Mouse (Mus musculus) lung, embryonic 16.5 days (tissue): ENCODE measurements around the gene Syngap1. TPM values are rescaled to one million over a fixed set of nuclear protein-coding genes. Genes with fewer than 3 reads are reported as not detected.
A peak's percentile ranks its signal among the peaks of the same experiment; 100 is the strongest.

ENCODE experiments used
- ATAC-seq: fragments of 200-750 bp; cut with Nextera tagmentation; 2 replicates; pipeline ENCODE4 v1.8.0; 2017; ENCODE audit warnings: low read depth, mild to moderate bottlenecking, moderate library complexity
- H3K27ac ChIP-seq: fragments of 300-500 bp; sonication (generic); 2 replicates; pipeline ENCODE4 v1.5.1; 2014; ENCODE audit warnings: mild to moderate bottlenecking, control low read depth, low read length
- H3K27me3 ChIP-seq: fragments of 300-500 bp; sonication (generic); 2 replicates; pipeline ENCODE4 v1.6.1; 2014; ENCODE audit warnings: low read depth, low read length, mixed read lengths; ENCODE audit not compliant: control insufficient read depth, insufficient read depth
- H3K36me3 ChIP-seq: fragments of 300-500 bp; sonication (generic); 2 replicates; pipeline ENCODE4 v1.6.1; 2014; ENCODE audit warnings: low read length; ENCODE audit not compliant: control insufficient read depth, insufficient read depth
- H3K4me1 ChIP-seq: fragments of 300-500 bp; sonication (generic); replicated peaks from 2 replicates; pipeline ENCODE4 v1.6.1; 2014; ENCODE audit warnings: low read length, mixed read lengths; ENCODE audit not compliant: control insufficient read depth, insufficient read depth
- H3K4me2 ChIP-seq: fragments of 300-500 bp; sonication (generic); 2 replicates; pipeline ENCODE4 v1.6.1; 2014; ENCODE audit warnings: low read depth, low read length, control low read depth
- H3K4me3 ChIP-seq: fragments of 300-500 bp; sonication (generic); 2 replicates; pipeline ENCODE4 v1.5.1; 2014; ENCODE audit warnings: mild to moderate bottlenecking, low read length, control low read depth
- H3K9ac ChIP-seq: fragments of 300-500 bp; sonication (generic); 2 replicates; pipeline ENCODE4 v1.6.1; 2014; ENCODE audit warnings: low read length, control low read depth
- H3K9me3 ChIP-seq: fragments of 300-500 bp; sonication (generic); 2 replicates; pipeline ENCODE4 v1.6.1; 2016; ENCODE audit warnings: low read length; ENCODE audit not compliant: control insufficient read depth
- WGBS: fragments of 180-500 bp; shearing (Covaris S2); extraction: QIAGEN DNeasy Blood & Tissue Kit; methylation state at CpG from one replicate; pipeline ENCODE4 v1.1.7; 2014; 5-methylcytosine and 5-hydroxymethylcytosine counted together
- polyA plus RNA-seq: library from polyadenylated mRNA; unstranded; fragments of >200 nt; fragmentation: Nextera tagmentation; extraction: Ambion mirVana; gene quantifications from 2 replicates; pipeline ENCODE4 v1.2.1, GENCODE M21; 2015

Gene Syngap1
- polyA plus RNA-seq, 1 experiment from 2014 or later = 0.90 TPM

- H3K9ac ChIP-seq = no peak overlapping the region
- no peak for ATAC-seq
- no peaks in the 10 kb centered on the region for H3K9me3 ChIP-seq
- H3K4me2 ChIP-seq = no peak overlapping the region
- no peak overlapping the region for H3K27ac ChIP-seq
- H3K4me3 ChIP-seq = no peak overlapping the region
- WGBS = 69% methylated on average over 2 of the region's 2 CpGs
- H3K27me3 ChIP-seq = no peaks in the 10 kb centered on the region
- H3K36me3 ChIP-seq = no peaks in the 10 kb centered on the region
- 0 out of 2 replicates have a peak, but pooled peaks cover 2% of the 10 kb centered on the region for H3K4me1 ChIP-seq
These were observed 67.2 kb downstream of the Syngap1 start for GRCm38 (mm10) chr17:27008277-27008676.

- Histone ChIP-seq H3K27me3 (no peaks in the 10 kb centered on the region), H3K4me1 (no peaks in the 10 kb centered on the region), H3K4me2 (no peak overlapping the region), H3K9ac (no peak overlapping the region), H3K27ac (no peak overlapping the region), H3K4me3 (no peak overlapping the region), H3K36me3 (no peaks in the 10 kb centered on the region), H3K9me3 (no peaks in the 10 kb centered on the region)
- WGBS = 83% methylated on average over 10 of the region's 10 CpGs
- no peak for ATAC-seq
These were observed 70.1 kb downstream of the Syngap1 start for GRCm38 (mm10) chr17:27011167-27011566.

GRCm38 (mm10) chr17:27011998-27012672, 71.1 kb downstream of the Syngap1 start:
- H3K4me1 ChIP-seq = no peaks in the 10 kb centered on the region
- no peak overlapping the region for H3K9ac ChIP-seq

GRCm38 (mm10) chr17:27012909-27013308, 71.9 kb downstream of the Syngap1 start:
- Histone ChIP-seq H3K9ac (no peak overlapping the region), H3K9me3 (no peaks in the 10 kb centered on the region), H3K27ac (no peak overlapping the region), H3K4me3 (no peak overlapping the region), H3K36me3 (no peaks in the 10 kb centered on the region), H3K27me3 (no peaks in the 10 kb centered on the region), H3K4me1 (no peaks in the 10 kb centered on the region; the same call in 1 of the 2 replicates), H3K4me2 (no peak overlapping the region)
- no peak for ATAC-seq
- 21% methylated on average over 6 of the region's 6 CpGs for WGBS

More at GRCm38 (mm10) chr17:27011998-27012672, 71.1 kb downstream of the Syngap1 start:
- ATAC-seq = no peak
- no peak overlapping the region for H3K27ac ChIP-seq
- no peak overlapping the region for H3K4me2 ChIP-seq
- H3K9me3 ChIP-seq = no peaks in the 10 kb centered on the region
- no peaks in the 10 kb centered on the region for H3K36me3 ChIP-seq
- no peaks in the 10 kb centered on the region for H3K27me3 ChIP-seq
- H3K4me3 ChIP-seq = no peak overlapping the region
- 44% methylated on average over 14 of the region's 14 CpGs for WGBS

GRCm38 (mm10) chr17:27017564-27018499, 76.8 kb downstream of the Syngap1 start:
- peak; percentile 76 for ATAC-seq
- no peaks in the 10 kb centered on the region for H3K9me3 ChIP-seq
- H3K4me1 ChIP-seq = peaks cover 8% of the 10 kb centered on the region; the same call in 1 of the 2 replicates
- H3K9ac ChIP-seq = peak overlapping the region; percentile 77
- peak overlapping the region; percentile 47 for H3K27ac ChIP-seq
- peak overlapping the region; percentile 91 for H3K4me2 ChIP-seq
- H3K36me3 ChIP-seq = peaks cover 13% of the 10 kb centered on the region
- no peaks in the 10 kb centered on the region for H3K27me3 ChIP-seq
- H3K4me3 ChIP-seq = peak overlapping the region; percentile 67
- 5% methylated on average over 34 of the region's 34 CpGs for WGBS

- WGBS = 41% methylated on average over 12 of the region's 12 CpGs
- peak overlapping the region; percentile 47 for H3K27ac ChIP-seq
- H3K4me2 ChIP-seq = peak overlapping the region; percentile 91
- H3K4me1 ChIP-seq = peaks cover 8% of the 10 kb centered on the region; the same call in 1 of the 2 replicates
- ATAC-seq = peak; percentile 24; the same call in 1 of the 2 replicates
- H3K36me3 ChIP-seq = peaks cover 13% of the 10 kb centered on the region
- no peaks in the 10 kb centered on the region for H3K9me3 ChIP-seq
- peak overlapping the region; percentile 67 for H3K4me3 ChIP-seq
- H3K9ac ChIP-seq = peak overlapping the region; percentile 77
- no peaks in the 10 kb centered on the region for H3K27me3 ChIP-seq
These were observed 77.6 kb downstream of the Syngap1 start for GRCm38 (mm10) chr17:27018555-27019196.

- peaks cover 8% of the 10 kb centered on the region; the same call in 1 of the 2 replicates for H3K4me1 ChIP-seq
- no peak overlapping the region for H3K27ac ChIP-seq
- H3K4me2 ChIP-seq = no peak overlapping the region
- no peak for ATAC-seq
- H3K9me3 ChIP-seq = no peaks in the 10 kb centered on the region
- WGBS = 88% methylated on average over 14 of the region's 14 CpGs
- H3K4me3 ChIP-seq = no peak overlapping the region
- H3K9ac ChIP-seq = no peak overlapping the region
- no peaks in the 10 kb centered on the region for H3K27me3 ChIP-seq
- H3K36me3 ChIP-seq = peaks cover 25% of the 10 kb centered on the region
These were observed 80.0 kb downstream of the Syngap1 start for GRCm38 (mm10) chr17:27021076-27021475.

GRCm38 (mm10) chr17:27021736-27022135, 80.7 kb downstream of the Syngap1 start:
- Histone ChIP-seq H3K36me3 (peaks cover 25% of the 10 kb centered on the region), H3K4me2 (no peak overlapping the region), H3K4me1 (peaks cover 8% of the 10 kb centered on the region; the same call in 1 of the 2 replicates), H3K4me3 (no peak overlapping the region), H3K9ac (no peak overlapping the region), H3K27ac (no peak overlapping the region), H3K27me3 (no peaks in the 10 kb centered on the region), H3K9me3 (no peaks in the 10 kb centered on the region)
- 88% methylated on average over 9 of the region's 9 CpGs for WGBS
- no peak for ATAC-seq
